Mouse (Mus musculus): ENCODE results near the gene Rasgrp1. TPM values are rescaled to one million over a fixed set of nuclear protein-coding genes. Genes with fewer than 3 reads are reported as not detected.

Rasgrp1 gene
- 0.43 and 0.51 TPM in 2 replicates for polyA plus RNA-seq (2012; rRNA removed)

GRCm38 (mm10) chr2:117342547-117343239 is at the start of gene Rasgrp1:
Gene Rasgrp1 (minus strand): TSS chr2:117343001.

GRCm38 (mm10) chr2:117249255-117250000 is 93.4 kb downstream of the Rasgrp1 start, which contains the start of gene Fam98b:
Gene Fam98b (plus strand): TSS chr2:117249739.

Other genes starting within 250 kb of the Rasgrp1 start
- 2.7 and 2.9 TPM in 2 replicates for gene Spred1, start 221.6 kb downstream of the Rasgrp1 start, polyA plus RNA-seq (2012; rRNA removed)
- gene Fam98b, start 93.3 kb downstream of the Rasgrp1 start, polyA plus RNA-seq (2012; rRNA removed), result 12.2 and 13.3 TPM in 2 replicates